Mouse (Mus musculus) forebrain, postnatal 0 days (tissue): Measurements from ENCODE around the gene Pigf. TPM values are rescaled to one million over a fixed set of nuclear protein-coding genes. Genes with fewer than 3 reads are reported as not detected.

Source experiments
- ATAC-seq: fragments of 200-750 bp; cut with Nextera tagmentation; 2 replicates; pipeline ENCODE4 v1.8.0; 2017; ENCODE audit warnings: mild to moderate bottlenecking, moderate library complexity
- DNase-seq: peaks from one replicate; pipeline ENCODE4 v3.0.0-alpha.2; 2015
- H3K27ac ChIP-seq: fragments of 300-500 bp; sonication (generic); 2 replicates; pipeline ENCODE4 v1.5.1; 2014; ENCODE audit warnings: low read depth, mild to moderate bottlenecking, antibody characterized with exemption, low read length, moderate library complexity, mixed read lengths
- H3K27me3 ChIP-seq: fragments of 300-500 bp; sonication (generic); 2 replicates; pipeline ENCODE4 v1.6.1; 2014; ENCODE audit warnings: mild to moderate bottlenecking, low read length, mixed read lengths; ENCODE audit not compliant: insufficient read depth
- H3K36me3 ChIP-seq: fragments of 300-500 bp; sonication (generic); 2 replicates; pipeline ENCODE4 v1.6.1; 2014; ENCODE audit warnings: mild to moderate bottlenecking, moderate library complexity; ENCODE audit not compliant: insufficient read depth
- H3K4me1 ChIP-seq: fragments of 300-500 bp; sonication (generic); 2 replicates; pipeline ENCODE4 v1.6.1; 2014; ENCODE audit warnings: antibody characterized with exemption; ENCODE audit not compliant: insufficient read depth
- H3K4me2 ChIP-seq: fragments of 300-500 bp; sonication (generic); 2 replicates; pipeline ENCODE4 v1.6.1; 2014; ENCODE audit warnings: low read depth, mild to moderate bottlenecking, moderate library complexity
- H3K4me3 ChIP-seq: fragments of 300-500 bp; sonication (generic); 2 replicates; pipeline ENCODE4 v1.5.1; 2014; ENCODE audit warnings: low read depth, low read length, mixed read lengths
- H3K9ac ChIP-seq: fragments of 300-500 bp; sonication (generic); 2 replicates; pipeline ENCODE4 v1.6.1; 2014; ENCODE audit warnings: mild to moderate bottlenecking
- H3K9me3 ChIP-seq: fragments of 300-500 bp; sonication (generic); 2 replicates; pipeline ENCODE4 v1.6.1; 2016; ENCODE audit warnings: low read length
- CTCF ChIP-seq: sonication (generic); IDR thresholded peaks from 2 replicates; pipeline ENCODE4 v1.5.1; 2016; ENCODE audit warnings: antibody characterized with exemption, control low read depth, low read depth
- WGBS: fragments of 180-500 bp; shearing (Covaris S2); extraction: QIAGEN DNeasy Blood & Tissue Kit; methylation state at CpG from one replicate; pipeline ENCODE4 v1.1.7; 2014; 5-methylcytosine and 5-hydroxymethylcytosine counted together
- polyA plus RNA-seq: library from polyadenylated mRNA; unstranded; fragments of >200 nt; fragmentation: Nextera tagmentation; extraction: Ambion mirVana; gene quantifications from 2 replicates; pipeline ENCODE4 v1.2.1, GENCODE M21; 2015
- total RNA-seq: library from RNA; depleted of rRNA; stranded (reverse); fragments of >200 nt; gene quantifications from 2 replicates; pipeline ENCODE4 v1.2.3, GENCODE M21; 2014

Pigf gene
- total and polyA plus RNA-seq, 2 experiments from 2014 or later: 19.1 to 28.7 TPM

GRCm38 (mm10) chr17:87051652-87052051 is 26.4 kb upstream of the Pigf start:
- H3K4me2 ChIP-seq: no peak overlapping the region
- no peak overlapping the region for H3K9ac ChIP-seq
- H3K36me3 ChIP-seq: no peaks in the 10 kb centered on the region
- no peak overlapping the region for H3K27ac ChIP-seq
- ATAC-seq (no peak), DNase-seq (no peak)
- H3K27me3 ChIP-seq: no peaks in the 10 kb centered on the region
- H3K9me3 ChIP-seq: no peaks in the 10 kb centered on the region
- WGBS: 96% methylated on average over 1 of the region's 1 CpGs
- no peak for TF ChIP-seq CTCF
- H3K4me3 ChIP-seq: no peak overlapping the region
- H3K4me1 ChIP-seq: peaks cover 6% of the 10 kb centered on the region; the same call in 1 of the 2 replicates

DNA sequence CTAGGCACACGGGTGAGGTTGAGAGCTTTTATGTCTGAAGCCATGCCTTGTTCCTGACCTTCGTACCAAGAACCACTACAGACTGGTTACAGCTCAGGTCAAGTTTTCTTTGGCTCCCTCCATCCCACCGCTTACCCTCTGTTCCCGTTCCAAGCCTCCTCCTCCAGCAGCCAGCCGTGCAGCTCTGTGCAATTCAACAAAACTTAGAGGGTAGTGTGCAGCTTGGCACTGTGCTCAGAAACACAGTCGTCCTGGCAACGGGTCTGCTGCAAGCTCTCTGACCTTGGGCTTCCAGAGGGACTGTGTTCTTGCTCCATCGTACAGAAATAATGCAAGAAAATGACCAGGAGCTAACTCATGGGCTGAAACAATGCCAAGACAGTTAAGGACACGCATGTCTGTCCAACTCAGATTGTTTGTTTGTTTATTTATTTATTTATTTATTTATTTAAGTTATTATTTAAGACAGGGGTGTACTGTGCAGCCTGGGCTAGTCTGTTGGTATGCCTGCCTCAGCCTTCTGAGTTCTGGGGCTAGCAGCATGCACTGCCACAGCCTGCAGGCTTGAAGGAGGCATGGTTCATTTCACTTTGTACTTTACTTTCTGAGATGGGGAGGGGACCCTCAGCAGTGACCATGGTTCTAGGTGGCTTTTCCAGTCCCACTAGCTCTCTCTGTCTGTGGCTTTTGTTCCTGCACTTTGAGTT is 25.4 kb upstream of the Pigf start:
- H3K4me1 ChIP-seq: peaks cover 6% of the 10 kb centered on the region; the same call in 1 of the 2 replicates
- 31% methylated on average over 9 of the region's 9 CpGs for WGBS

DNA sequence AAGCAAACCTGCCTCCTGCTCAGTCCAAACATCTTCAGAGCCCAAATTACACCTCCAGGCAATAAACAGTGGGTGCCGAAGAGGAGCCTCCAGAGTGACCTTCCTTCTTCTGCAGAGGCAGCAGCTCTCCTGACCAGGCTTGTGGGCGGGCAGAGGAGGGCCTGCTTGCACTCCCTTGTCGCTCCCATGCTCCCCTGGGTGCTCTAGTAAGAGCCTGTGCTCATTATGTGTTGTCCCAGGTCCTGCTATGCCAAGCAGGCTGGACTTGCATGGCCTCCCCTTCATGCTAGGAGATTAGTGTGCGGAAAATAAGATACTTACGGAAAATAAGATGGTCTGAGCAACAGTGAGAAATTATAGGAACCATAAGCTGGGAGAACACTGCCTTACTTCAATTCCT is 24.5 kb upstream of the Pigf start:
- no peak overlapping the region for H3K27ac ChIP-seq
- H3K4me3 ChIP-seq: no peak overlapping the region
- H3K4me1 ChIP-seq: no peaks in the 10 kb centered on the region
- H3K27me3 ChIP-seq: no peaks in the 10 kb centered on the region
- H3K36me3 ChIP-seq: no peaks in the 10 kb centered on the region
- H3K9ac ChIP-seq: no peak overlapping the region
- no peaks in the 10 kb centered on the region for H3K9me3 ChIP-seq
- 67% methylated on average over 5 of the region's 5 CpGs for WGBS
- ATAC-seq (no peak), DNase-seq (no peak)
- no peak for TF ChIP-seq CTCF
- no peak overlapping the region for H3K4me2 ChIP-seq

More for the DNA sequence above, 25.4 kb upstream of the Pigf start:
- Histone ChIP-seq H3K4me2 (no peak overlapping the region), H3K9me3 (no peaks in the 10 kb centered on the region), H3K27ac (no peak overlapping the region), H3K4me3 (no peak overlapping the region), H3K36me3 (no peaks in the 10 kb centered on the region), H3K27me3 (no peaks in the 10 kb centered on the region), H3K9ac (no peak overlapping the region)
- no peak; the same call in 1 of the 2 replicates for TF ChIP-seq CTCF
- ATAC-seq (peak; percentile 70), DNase-seq (peak; percentile 61)

DNA sequence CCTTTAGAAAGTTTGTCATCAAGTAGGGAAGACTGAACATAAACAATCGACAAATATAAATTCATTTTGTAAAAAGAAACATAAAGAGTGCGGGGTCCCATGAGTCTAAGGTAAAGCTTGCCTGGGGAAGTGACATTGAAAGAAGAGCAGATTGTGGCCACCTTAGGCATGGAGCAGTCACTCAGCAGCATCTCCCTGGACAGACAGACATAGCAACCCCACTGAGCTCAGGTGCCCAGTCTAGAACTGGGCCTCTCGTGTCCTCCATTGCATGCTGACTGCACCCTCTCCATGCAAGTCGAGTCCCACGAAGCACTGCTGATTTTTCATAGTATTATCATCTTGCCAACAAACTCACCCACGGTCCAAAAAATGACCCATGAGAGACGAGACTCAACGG is 19.6 kb upstream of the Pigf start:
- no peak overlapping the region for H3K27ac ChIP-seq
- no peak overlapping the region for H3K4me2 ChIP-seq
- no peak for DNase-seq
- 81% methylated on average over 8 of the region's 8 CpGs for WGBS
- no peak overlapping the region for H3K9ac ChIP-seq
- H3K27me3 ChIP-seq: no peaks in the 10 kb centered on the region
- no peak overlapping the region for H3K4me3 ChIP-seq
- ATAC-seq: no peak
- H3K36me3 ChIP-seq: no peaks in the 10 kb centered on the region
- no peaks in the 10 kb centered on the region for H3K9me3 ChIP-seq
- TF ChIP-seq CTCF: no peak
- 0 out of 2 replicates have a peak, but pooled peaks cover 3% of the 10 kb centered on the region for H3K4me1 ChIP-seq

GRCm38 (mm10) chr17:87044364-87044763 is 19.2 kb upstream of the Pigf start:
- TF ChIP-seq CTCF: peak; percentile 100
- H3K9me3 ChIP-seq: no peaks in the 10 kb centered on the region
- no peak overlapping the region for H3K27ac ChIP-seq
- no peak overlapping the region for H3K9ac ChIP-seq
- DNase-seq: peak; percentile 96
- no peak overlapping the region for H3K4me2 ChIP-seq
- H3K4me1 ChIP-seq: 0 out of 2 replicates have a peak, but pooled peaks cover 3% of the 10 kb centered on the region
- WGBS: 3% methylated on average over 15 of the region's 15 CpGs
- ATAC-seq: peak; percentile 92
- no peak overlapping the region for H3K4me3 ChIP-seq
- no peaks in the 10 kb centered on the region for H3K36me3 ChIP-seq
- H3K27me3 ChIP-seq: no peaks in the 10 kb centered on the region

DNA sequence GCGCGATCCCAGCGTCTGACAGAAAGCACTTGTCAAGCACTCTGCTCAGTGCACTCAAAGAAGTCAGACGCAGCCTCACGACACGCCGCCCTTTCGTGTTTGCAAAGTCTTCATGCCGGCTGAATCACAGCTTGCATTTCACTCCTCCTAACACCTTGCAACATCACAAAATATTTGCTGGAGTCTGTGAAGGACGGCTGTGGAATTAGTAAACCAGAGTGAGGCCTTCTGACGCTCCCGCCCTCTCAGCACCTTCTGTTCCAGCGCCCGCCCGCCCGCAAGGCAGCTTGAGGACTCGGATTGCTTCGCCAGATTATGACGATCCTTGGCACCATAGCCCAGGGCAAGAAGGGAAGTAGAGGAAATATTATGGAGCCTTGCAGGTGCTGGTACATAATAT is 16.5 kb upstream of the Pigf start:
- 49% methylated on average over 19 of the region's 19 CpGs for WGBS
- Histone ChIP-seq H3K4me3 (no peak overlapping the region), H3K36me3 (peaks cover 9% of the 10 kb centered on the region; the same call in 1 of the 2 replicates), H3K9me3 (no peaks in the 10 kb centered on the region), H3K9ac (no peak overlapping the region), H3K4me2 (peak overlapping the region; percentile 14; the same call in 1 of the 2 replicates), H3K4me1 (0 out of 2 replicates have a peak, but pooled peaks cover 3% of the 10 kb centered on the region), H3K27me3 (no peaks in the 10 kb centered on the region), H3K27ac (no peak overlapping the region)
- ATAC-seq (peak; percentile 38), DNase-seq (peak; percentile 48)
- TF ChIP-seq CTCF: no peak

DNA sequence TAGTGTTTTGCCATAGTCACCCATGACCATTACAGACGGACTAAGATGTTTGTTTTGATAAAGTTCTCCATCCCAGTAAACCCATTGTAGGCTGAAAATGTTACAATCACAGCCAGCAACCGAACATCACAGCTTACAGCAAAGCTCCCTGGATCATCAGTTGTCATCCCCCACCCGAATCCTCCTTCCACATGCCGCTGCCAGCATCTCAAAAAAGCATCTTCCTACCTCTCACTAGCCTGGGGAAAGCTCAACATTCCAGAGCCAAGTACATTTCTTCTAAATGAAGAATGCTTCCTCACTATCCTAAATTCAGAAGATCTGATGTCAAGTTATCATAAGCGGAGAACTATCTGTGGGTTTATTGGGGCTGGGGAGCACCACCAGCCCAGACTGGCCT is 13.3 kb upstream of the Pigf start:
- Histone ChIP-seq H3K4me3 (no peak overlapping the region), H3K4me2 (no peak overlapping the region), H3K4me1 (0 out of 2 replicates have a peak, but pooled peaks cover 3% of the 10 kb centered on the region), H3K36me3 (peaks cover 17% of the 10 kb centered on the region), H3K27me3 (no peaks in the 10 kb centered on the region), H3K27ac (no peak overlapping the region), H3K9ac (no peak overlapping the region), H3K9me3 (no peaks in the 10 kb centered on the region)
- DNase-seq: no peak
- TF ChIP-seq CTCF: no peak
- WGBS: 88% methylated on average over 5 of the region's 5 CpGs
- no peak for ATAC-seq
